Mouse (Mus musculus) embryonic facial prominence, embryonic 12.5 days (tissue): ENCODE data around the gene Oca2. TPM values are rescaled to one million over a fixed set of nuclear protein-coding genes. Genes with fewer than 3 reads are reported as not detected.

Experiments
- ATAC-seq: fragments of 200-750 bp; cut with Nextera tagmentation; 2 replicates; pipeline ENCODE4 v1.8.0; 2017; ENCODE audit not compliant: insufficient number of reproducible peaks, insufficient read depth, low FRiP score, low TSS enrichment
- H3K27ac ChIP-seq: fragments of 300-500 bp; sonication (generic); 2 replicates; pipeline ENCODE4 v1.5.1; 2016; ENCODE audit warnings: mild to moderate bottlenecking
- H3K27me3 ChIP-seq: fragments of 300-500 bp; sonication (generic); 2 replicates; pipeline ENCODE4 v1.6.1; 2016; ENCODE audit warnings: mild to moderate bottlenecking, moderate library complexity
- H3K36me3 ChIP-seq: fragments of 300-500 bp; sonication (generic); 2 replicates; pipeline ENCODE4 v1.6.1; 2016; ENCODE audit warnings: mild to moderate bottlenecking
- H3K4me1 ChIP-seq: fragments of 300-500 bp; sonication (generic); 2 replicates; pipeline ENCODE4 v1.6.1; 2016
- H3K4me2 ChIP-seq: fragments of 300-500 bp; sonication (generic); replicated peaks from 2 replicates; pipeline ENCODE4 v1.6.1; 2016; ENCODE audit warnings: mild to moderate bottlenecking, moderate library complexity
- H3K4me3 ChIP-seq: fragments of 300-500 bp; sonication (generic); 2 replicates; pipeline ENCODE4 v1.5.1; 2016; ENCODE audit warnings: mild to moderate bottlenecking
- H3K9ac ChIP-seq: fragments of 300-500 bp; sonication (generic); 2 replicates; pipeline ENCODE4 v1.6.1; 2016; ENCODE audit warnings: mild to moderate bottlenecking, moderate library complexity
- H3K9me3 ChIP-seq: fragments of 300-500 bp; sonication (generic); 2 replicates; pipeline ENCODE4 v1.6.1; 2016; ENCODE audit warnings: mild to moderate bottlenecking, moderate library complexity
- WGBS: fragments of 180-500 bp; shearing (Covaris S2); methylation state at CpG from one replicate; pipeline ENCODE4 v1.1.7; 2016; 5-methylcytosine and 5-hydroxymethylcytosine counted together
- polyA plus RNA-seq: library from polyadenylated mRNA; unstranded; fragments of >200 nt; fragmentation: Nextera tagmentation; extraction: Ambion mirVana; gene quantifications from 2 replicates; pipeline ENCODE4 v1.2.1, GENCODE M21; 2016

The Oca2 gene
- polyA plus RNA-seq: 1.3 and 1.9 TPM in 2 replicates

DNA sequence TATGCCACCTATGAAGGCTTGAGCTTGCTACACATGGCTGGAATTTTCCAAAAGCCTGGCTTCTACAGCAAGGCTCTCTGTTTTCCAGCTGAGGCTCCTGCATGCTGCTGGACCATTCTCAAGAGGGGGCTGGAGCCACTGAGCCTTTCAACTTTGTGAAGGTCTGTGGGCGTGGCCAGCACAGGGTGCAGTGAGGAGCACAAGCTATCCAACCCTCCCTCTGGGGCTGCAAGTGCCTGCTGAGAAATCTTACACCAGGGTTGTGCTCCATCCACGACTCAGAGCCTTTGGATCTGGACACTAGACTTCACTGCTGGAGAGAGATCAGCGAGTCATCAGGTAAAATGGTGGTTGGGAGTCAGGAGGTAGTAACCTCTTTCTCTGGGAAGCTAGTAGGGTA is at the start of gene Oca2:
Gene Oca2 (plus strand): TSS at position 218 of the 400 bp plus-strand sequence.
- 44% methylated on average over 3 of the region's 3 CpGs for WGBS
- Histone ChIP-seq H3K9me3 (no peaks in the 10 kb centered on the region), H3K9ac (no peak within 1 kb of the TSS), H3K36me3 (no peaks in the 10 kb centered on the region), H3K27ac (no peak within 1 kb of the TSS), H3K4me3 (no peak within 1 kb of the TSS), H3K27me3 (no peaks in the 10 kb centered on the region), H3K4me2 (no peak within 1 kb of the TSS), H3K4me1 (no peaks in the 10 kb centered on the region)
- no peak for ATAC-seq

DNA sequence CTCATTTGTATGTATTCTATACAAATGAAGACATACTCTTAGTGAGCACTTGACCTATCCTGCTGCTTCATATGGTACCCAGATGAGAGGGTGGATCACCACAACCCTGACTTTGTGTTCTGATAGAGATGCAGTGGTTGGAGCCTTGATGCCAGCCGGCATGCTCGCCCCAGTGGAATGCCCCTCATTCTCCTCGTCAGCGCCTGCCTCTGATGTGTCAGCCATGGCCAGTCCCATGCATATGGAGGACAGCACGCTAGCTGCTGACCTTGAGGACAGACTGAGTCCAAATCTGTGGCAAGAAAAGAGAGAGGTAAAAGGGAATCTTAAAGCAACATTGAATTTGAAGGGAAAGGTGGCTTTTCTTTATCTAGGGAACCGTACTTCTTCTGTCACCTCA is 48.5 kb upstream of the Oca2 start:
- Histone ChIP-seq H3K4me2 (no peak overlapping the region), H3K9ac (no peak overlapping the region), H3K36me3 (peaks cover 52% of the 10 kb centered on the region)

DNA sequence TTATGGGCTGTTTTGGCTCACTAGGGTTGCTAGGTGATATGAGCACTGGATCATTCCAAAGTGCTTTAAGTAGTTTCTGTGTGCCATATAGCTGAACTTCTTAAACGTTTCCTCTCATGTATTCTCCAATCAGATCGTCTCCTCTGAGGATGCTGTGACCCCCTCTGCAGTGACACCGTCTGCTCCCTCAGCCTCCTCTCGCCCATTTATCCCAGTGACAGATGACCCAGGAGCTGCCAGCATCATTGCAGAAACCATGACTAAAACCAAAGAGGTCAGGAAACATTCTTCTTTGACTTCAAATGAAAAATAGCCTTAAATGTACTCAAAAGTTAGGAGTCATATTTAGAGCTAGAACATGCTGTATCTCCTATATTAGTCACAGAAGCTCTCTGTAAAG is 47.9 kb upstream of the Oca2 start:
- H3K27me3 ChIP-seq: no peaks in the 10 kb centered on the region
- no peak overlapping the region for H3K4me3 ChIP-seq
- ATAC-seq: no peak
- H3K36me3 ChIP-seq: peaks cover 51% of the 10 kb centered on the region
- H3K9me3 ChIP-seq: no peaks in the 10 kb centered on the region
- no peak overlapping the region for H3K4me2 ChIP-seq
- no peak overlapping the region for H3K9ac ChIP-seq
- 78% methylated on average over 4 of the region's 4 CpGs for WGBS
- no peaks in the 10 kb centered on the region for H3K4me1 ChIP-seq
- H3K27ac ChIP-seq: no peak overlapping the region

More for the DNA sequence above, 48.5 kb upstream of the Oca2 start:
- no peak for ATAC-seq
- Histone ChIP-seq H3K9me3 (no peaks in the 10 kb centered on the region), H3K27ac (no peak overlapping the region), H3K4me3 (no peak overlapping the region), H3K27me3 (no peaks in the 10 kb centered on the region), H3K4me1 (no peaks in the 10 kb centered on the region)
- WGBS: 91% methylated on average over 6 of the region's 6 CpGs

DNA sequence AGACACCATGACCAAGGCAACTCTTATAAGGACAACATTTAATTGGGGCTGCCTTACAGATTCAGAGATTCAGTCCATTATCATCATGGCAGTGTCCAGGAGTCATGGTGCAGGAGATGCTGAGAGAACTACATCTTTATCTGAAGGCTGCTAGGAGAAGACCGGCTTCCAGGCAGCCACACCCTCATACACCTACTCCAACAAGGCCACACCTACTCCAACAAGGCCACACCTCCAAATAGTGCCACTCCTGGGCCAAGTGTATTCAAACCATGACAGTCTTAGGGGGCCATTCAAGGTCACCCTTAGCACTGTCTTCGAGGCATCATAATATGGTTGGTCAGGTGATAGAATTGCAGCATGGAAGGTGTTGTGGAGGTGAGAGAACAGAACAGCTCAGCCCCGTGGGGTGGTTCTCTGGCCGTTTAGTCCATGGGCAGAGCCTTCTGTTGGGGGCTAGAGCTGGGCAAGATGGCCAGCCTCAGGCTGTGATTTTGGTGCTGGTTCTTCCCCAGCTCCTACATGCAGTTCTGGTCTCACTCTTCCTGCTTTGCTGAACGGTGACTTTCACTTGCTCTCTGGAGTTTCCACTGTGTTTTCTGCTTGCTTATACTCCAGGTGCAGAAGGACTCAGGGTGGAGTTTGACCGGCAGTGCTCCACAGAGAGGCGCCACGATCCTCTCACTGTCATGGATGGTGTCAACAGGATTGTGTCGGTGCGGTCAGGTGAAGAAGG is 37.9 kb upstream of the Oca2 start:
- Histone ChIP-seq H3K9me3 (no peaks in the 10 kb centered on the region), H3K36me3 (peaks cover 57% of the 10 kb centered on the region), H3K9ac (no peak overlapping the region), H3K4me3 (no peak overlapping the region), H3K27me3 (no peaks in the 10 kb centered on the region), H3K4me1 (no peaks in the 10 kb centered on the region), H3K4me2 (no peak overlapping the region), H3K27ac (no peak overlapping the region)
- 92% methylated on average over 10 of the region's 10 CpGs for WGBS
- no peak for ATAC-seq

DNA sequence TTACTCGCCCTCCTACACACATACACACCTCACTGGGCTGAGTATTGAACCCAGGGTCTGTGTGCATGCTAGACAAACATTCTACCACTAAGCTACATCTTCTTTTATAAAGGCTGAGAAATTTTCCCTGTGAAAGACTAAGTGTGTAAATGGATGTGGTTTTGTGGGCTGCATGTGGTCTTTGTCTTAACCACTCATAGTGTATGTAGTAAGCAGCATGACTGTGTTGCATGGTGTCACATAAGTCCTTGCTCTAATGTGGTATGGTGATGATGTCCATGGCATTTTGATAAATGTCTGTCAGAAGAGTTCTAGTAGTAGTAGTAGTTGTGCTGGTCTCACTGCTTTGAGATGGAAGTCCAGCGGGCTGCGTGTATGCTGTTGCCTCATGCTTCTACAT is 36.7 kb upstream of the Oca2 start:
- no peak overlapping the region for H3K9ac ChIP-seq
- no peaks in the 10 kb centered on the region for H3K27me3 ChIP-seq
- WGBS: 96% methylated on average over 3 of the region's 3 CpGs
- no peaks in the 10 kb centered on the region for H3K4me1 ChIP-seq
- no peaks in the 10 kb centered on the region for H3K9me3 ChIP-seq
- H3K4me3 ChIP-seq: no peak overlapping the region
- no peak overlapping the region for H3K4me2 ChIP-seq
- ATAC-seq: no peak
- no peak overlapping the region for H3K27ac ChIP-seq
- H3K36me3 ChIP-seq: peaks cover 60% of the 10 kb centered on the region

DNA sequence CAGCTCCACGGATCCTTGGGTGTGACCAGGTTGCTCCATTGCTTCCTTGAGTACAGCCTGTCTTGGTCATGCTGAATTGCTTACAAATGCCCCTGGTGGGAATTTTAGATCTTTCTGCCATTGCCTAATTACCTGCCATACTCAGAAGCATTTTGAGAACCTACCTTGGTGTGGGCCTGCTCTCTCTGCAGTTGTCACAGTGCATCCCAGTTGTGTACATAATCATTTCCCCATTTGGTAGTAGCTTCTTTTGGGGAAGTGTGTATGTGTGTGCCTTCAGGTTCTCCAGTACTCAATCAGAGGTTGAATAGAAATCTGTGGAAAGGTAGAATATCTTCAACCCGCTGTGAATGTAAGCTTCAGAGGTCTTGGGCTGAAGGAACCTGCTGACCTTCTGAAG is 36.3 kb upstream of the Oca2 start:
- H3K36me3 ChIP-seq: peaks cover 55% of the 10 kb centered on the region
- no peak overlapping the region for H3K4me2 ChIP-seq
- no peak overlapping the region for H3K27ac ChIP-seq
- no peak for ATAC-seq
- H3K9me3 ChIP-seq: no peaks in the 10 kb centered on the region
- no peaks in the 10 kb centered on the region for H3K27me3 ChIP-seq
- 91% methylated on average over 2 of the region's 2 CpGs for WGBS
- no peaks in the 10 kb centered on the region for H3K4me1 ChIP-seq
- no peak overlapping the region for H3K9ac ChIP-seq
- no peak overlapping the region for H3K4me3 ChIP-seq

DNA sequence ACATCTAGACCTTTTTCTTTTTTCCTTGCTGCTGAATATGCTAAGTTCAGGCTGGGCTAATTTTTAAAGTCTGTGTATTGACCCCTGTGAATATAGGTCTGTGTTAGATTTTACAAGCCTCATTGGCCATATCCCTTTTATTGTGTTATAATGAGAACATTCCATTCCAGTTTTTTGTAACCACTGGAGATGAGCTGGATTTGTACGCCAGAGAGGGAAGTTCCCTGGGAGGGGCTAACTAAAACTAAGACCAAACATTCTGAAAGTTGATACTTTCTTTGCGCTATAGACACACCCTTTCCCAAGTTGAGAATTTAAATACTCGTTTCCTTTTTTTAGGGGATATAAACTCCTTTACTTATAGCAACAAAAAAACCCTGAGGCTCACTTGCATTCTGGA is 34.7 kb upstream of the Oca2 start:
- H3K4me2 ChIP-seq: no peak overlapping the region
- H3K4me3 ChIP-seq: no peak overlapping the region
- H3K9me3 ChIP-seq: no peaks in the 10 kb centered on the region
- no peak overlapping the region for H3K27ac ChIP-seq
- H3K36me3 ChIP-seq: peaks cover 54% of the 10 kb centered on the region
- 51% methylated on average over 3 of the region's 3 CpGs for WGBS
- H3K27me3 ChIP-seq: no peaks in the 10 kb centered on the region
- 0 out of 2 replicates have a peak, but pooled peaks have one; percentile 47 for ATAC-seq
- no peak overlapping the region for H3K9ac ChIP-seq
- H3K4me1 ChIP-seq: no peaks in the 10 kb centered on the region

DNA sequence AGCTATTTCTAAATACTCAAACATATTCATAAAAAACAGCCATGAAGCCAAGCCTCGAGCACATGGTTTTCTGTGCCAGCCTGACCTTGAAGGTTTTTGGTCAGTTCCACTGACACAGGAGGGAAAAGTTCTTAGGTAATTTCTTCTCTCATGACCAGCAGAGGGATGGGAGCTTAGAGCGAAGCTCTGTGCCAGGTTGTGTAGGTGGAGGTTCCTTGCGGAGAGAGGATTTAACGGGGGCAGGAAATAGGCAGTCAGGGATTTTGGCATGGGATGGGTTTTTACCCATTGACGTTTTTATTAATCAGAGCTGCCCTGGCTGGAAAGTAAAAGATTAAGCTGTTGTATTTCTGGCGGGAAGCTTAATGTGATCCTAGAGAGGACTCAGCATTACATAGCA is 18.7 kb upstream of the Oca2 start:
- H3K4me1 ChIP-seq: no peaks in the 10 kb centered on the region
- H3K4me3 ChIP-seq: no peak overlapping the region
- no peak overlapping the region for H3K27ac ChIP-seq
- H3K4me2 ChIP-seq: no peak overlapping the region
- H3K9me3 ChIP-seq: no peaks in the 10 kb centered on the region
- H3K9ac ChIP-seq: no peak overlapping the region
- no peaks in the 10 kb centered on the region for H3K27me3 ChIP-seq
- 93% methylated on average over 6 of the region's 6 CpGs for WGBS
- H3K36me3 ChIP-seq: peaks cover 67% of the 10 kb centered on the region
- no peak for ATAC-seq

DNA sequence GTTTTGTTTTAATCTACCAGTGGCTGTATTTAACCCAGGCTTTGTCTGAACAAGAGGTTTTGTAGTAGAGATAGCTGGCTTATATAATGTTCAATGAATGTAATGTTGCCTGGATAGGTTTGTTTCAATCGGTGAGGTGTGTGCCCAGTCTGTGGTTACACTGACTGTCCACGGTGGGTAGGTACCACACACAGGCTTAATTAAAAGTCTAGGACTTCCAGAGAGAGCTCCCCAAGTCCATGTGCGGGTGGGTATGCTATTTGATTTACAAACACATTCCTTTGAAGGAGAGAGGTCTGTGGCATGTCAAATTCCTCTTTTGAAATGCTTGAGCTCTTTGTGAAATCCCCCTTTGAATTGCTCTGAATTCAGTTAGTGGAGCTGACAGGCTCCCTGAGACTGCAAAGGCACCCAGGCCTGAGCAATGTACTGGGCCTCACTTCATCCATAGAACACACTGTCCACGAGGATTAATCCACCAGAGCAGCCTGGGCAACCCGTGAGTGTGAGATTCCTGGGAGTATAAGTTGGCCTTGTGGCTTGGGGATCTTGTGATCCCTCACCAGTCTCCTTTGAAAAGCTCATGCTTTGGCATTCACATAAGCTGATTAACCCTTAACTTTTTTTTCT is 3.7 kb upstream of the Oca2 start:
- Histone ChIP-seq H3K4me3 (no peak overlapping the region), H3K36me3 (peaks cover 21% of the 10 kb centered on the region), H3K9me3 (no peaks in the 10 kb centered on the region), H3K27ac (no peak overlapping the region), H3K9ac (no peak overlapping the region), H3K4me1 (no peaks in the 10 kb centered on the region), H3K27me3 (no peaks in the 10 kb centered on the region), H3K4me2 (no peak overlapping the region)
- 45% methylated on average over 5 of the region's 5 CpGs for WGBS
- ATAC-seq: 0 out of 2 replicates have a peak, but pooled peaks have one; percentile 57

DNA sequence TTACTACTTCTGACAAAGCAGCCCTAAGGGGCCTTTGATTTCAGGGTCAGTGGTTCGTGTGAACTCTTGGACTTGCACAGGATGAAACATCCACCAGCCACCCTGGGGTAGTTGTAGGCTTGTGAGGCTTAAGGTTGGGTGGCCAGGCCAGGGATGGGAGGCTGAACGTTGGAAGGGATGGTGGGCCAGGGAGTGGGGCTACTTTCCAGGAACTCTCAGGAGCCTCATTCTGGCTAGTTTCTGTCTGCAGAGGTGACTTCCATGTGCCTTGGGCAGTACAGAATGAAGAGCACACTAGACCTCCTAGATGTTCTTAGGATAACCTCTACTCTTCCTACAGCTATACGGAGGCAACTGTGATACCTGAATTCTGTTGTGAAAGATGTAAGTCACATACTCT is 2.9 kb upstream of the Oca2 start:
- ATAC-seq: no peak
- Histone ChIP-seq H3K4me3 (no peak overlapping the region), H3K36me3 (peaks cover 17% of the 10 kb centered on the region), H3K9me3 (no peaks in the 10 kb centered on the region), H3K4me1 (no peaks in the 10 kb centered on the region), H3K27ac (no peak overlapping the region), H3K27me3 (no peaks in the 10 kb centered on the region), H3K4me2 (no peak overlapping the region), H3K9ac (no peak overlapping the region)
- 75% methylated on average over 3 of the region's 3 CpGs for WGBS

DNA sequence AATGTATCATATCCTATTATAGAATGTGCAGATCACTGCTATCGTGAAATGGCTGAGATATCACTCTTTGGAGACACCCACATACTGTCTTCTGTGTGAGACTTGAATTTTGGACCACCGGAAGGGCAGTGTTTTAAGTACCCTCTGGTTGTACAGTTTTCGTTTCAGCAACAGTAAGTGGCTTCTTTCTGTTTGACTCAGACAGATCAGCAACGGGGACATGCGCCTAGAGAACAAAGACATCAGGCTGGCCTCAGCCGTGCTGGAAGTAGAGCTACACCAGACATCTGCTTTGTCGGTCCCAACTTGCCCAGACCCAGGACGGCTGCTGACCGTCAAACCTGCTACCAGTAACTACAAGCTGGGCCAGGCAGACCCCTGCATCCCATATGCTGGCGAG is 15.0 kb downstream of the Oca2 start:
- Histone ChIP-seq H3K27me3 (no peaks in the 10 kb centered on the region), H3K4me1 (0 out of 2 replicates have a peak, but pooled peaks cover 4% of the 10 kb centered on the region), H3K4me2 (no peak overlapping the region), H3K27ac (no peak overlapping the region), H3K4me3 (no peak overlapping the region), H3K36me3 (no peaks in the 10 kb centered on the region), H3K9ac (no peak overlapping the region), H3K9me3 (no peaks in the 10 kb centered on the region)
- WGBS: 86% methylated on average over 10 of the region's 10 CpGs
- no peak for ATAC-seq

DNA sequence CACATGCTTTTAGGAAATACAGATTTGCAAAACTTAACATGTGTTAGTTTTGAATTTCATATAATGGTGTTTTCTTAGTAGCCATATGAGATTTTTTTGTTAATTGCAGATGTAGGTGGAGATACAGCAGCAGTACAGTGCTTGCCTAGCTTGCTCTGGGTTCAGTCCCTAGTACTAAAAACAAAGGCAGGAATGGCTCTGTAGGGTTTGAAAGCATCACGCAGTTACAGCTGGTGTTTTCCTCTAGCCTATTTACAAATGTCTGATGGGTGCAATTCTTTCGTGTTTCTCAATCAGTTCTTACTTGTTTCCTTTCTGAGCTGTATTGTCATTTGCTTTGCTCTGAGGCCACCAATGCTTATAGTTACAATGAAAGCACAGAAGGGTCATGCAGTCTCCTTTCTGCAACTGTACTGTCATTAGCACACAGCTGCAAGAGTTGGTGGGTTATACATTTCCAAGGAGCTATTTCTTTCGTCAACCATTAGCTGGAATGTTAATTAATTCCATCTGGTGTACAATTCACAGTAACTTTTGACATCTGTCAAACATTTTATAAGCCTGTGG is 18.4 kb downstream of the Oca2 start:
- Histone ChIP-seq H3K4me1 (0 out of 2 replicates have a peak, but pooled peaks cover 4% of the 10 kb centered on the region), H3K9me3 (no peaks in the 10 kb centered on the region), H3K4me3 (no peak overlapping the region), H3K4me2 (no peak overlapping the region), H3K27ac (0 out of 2 replicates have a peak overlapping the region, but pooled peaks have one; percentile 25), H3K9ac (no peak overlapping the region), H3K27me3 (no peaks in the 10 kb centered on the region), H3K36me3 (no peaks in the 10 kb centered on the region)
- 45% methylated on average over 3 of the region's 3 CpGs for WGBS
- ATAC-seq: no peak
